Mouse (Mus musculus) CD4-positive, CD25-positive, alpha-beta regulatory T cell, adult 9 weeks (primary cell): ENCODE data around the gene Fthl17d. TPM values are rescaled to one million over a fixed set of nuclear protein-coding genes. Genes with fewer than 3 reads are reported as not detected.

ENCODE experiments used
- polyA plus RNA-seq: library from polyadenylated mRNA; unstranded; fragments of 100-300 nt; shearing (Covaris generic); gene quantifications from one replicate; pipeline ENCODE4 v1.2.1, GENCODE M21; 2017

Fthl17d gene
- polyA plus RNA-seq: not detected

GRCm38 (mm10) chrX:8986655-8987054 lies at the start of gene Fthl17d:
Fthl17d (minus strand) TSS chrX:8986755.

GRCm38 (mm10) chrX:9033193-9033592 lies 46.6 kb upstream of the Fthl17d start, which contains the start of gene Fthl17e:
Fthl17e (plus strand) TSS chrX:9033493.

GRCm38 (mm10) chrX:8976459-8976858 lies 10.1 kb downstream of the Fthl17d start, which contains the start of gene Fthl17c:
Fthl17c (minus strand) TSS chrX:8976559.

GRCm38 (mm10) chrX:8962875-8963274 lies 23.7 kb downstream of the Fthl17d start, which contains the start of gene Fthl17b:
Fthl17b (minus strand) TSS chrX:8962975.

Other genes starting within 250 kb of the Fthl17d start
- not detected for gene Ssx9, start 238.3 kb downstream of the Fthl17d start, polyA plus RNA-seq
- gene Ssxb5, start 183.1 kb downstream of the Fthl17d start, polyA plus RNA-seq: not detected
- gene Gm6592, start 142.8 kb downstream of the Fthl17d start, polyA plus RNA-seq: not detected
- gene Gm5751, start 112.5 kb downstream of the Fthl17d start, polyA plus RNA-seq: not detected
- 0.10 TPM for gene B630019K06Rik, start 94.4 kb downstream of the Fthl17d start, polyA plus RNA-seq
- gene Fthl17b, start 23.8 kb downstream of the Fthl17d start, polyA plus RNA-seq: not detected
- gene Fthl17c, start 10.2 kb downstream of the Fthl17d start, polyA plus RNA-seq: not detected
- gene Fthl17e, start 46.7 kb upstream of the Fthl17d start, polyA plus RNA-seq: not detected
- not detected for gene Fthl17f, start 76.3 kb upstream of the Fthl17d start, polyA plus RNA-seq
- gene 4930402K13Rik, start 117.8 kb upstream of the Fthl17d start, polyA plus RNA-seq: not detected
- gene Lancl3, start 213.1 kb upstream of the Fthl17d start, polyA plus RNA-seq: 0.20 TPM